Mouse (Mus musculus) lung, adult 2 months (tissue): ENCODE data around the gene Kif3b.

Experiments used
- CTCF ChIP-seq: fragments of 200-500 bp; IDR thresholded peaks from 2 replicates; pipeline ENCODE4 v1.5.1; 2011; ENCODE audit warnings: mild to moderate bottlenecking, low read length, control low read depth; ENCODE audit not compliant: insufficient read depth
- POLR2A ChIP-seq: fragments of 200-500 bp; IDR thresholded peaks from 2 replicates; pipeline ENCODE4 v1.6.1; 2011; ENCODE audit warnings: low read depth, mild to moderate bottlenecking, control low read depth, low read length, borderline replicate concordance; ENCODE audit errors: extremely low read depth

DNA sequence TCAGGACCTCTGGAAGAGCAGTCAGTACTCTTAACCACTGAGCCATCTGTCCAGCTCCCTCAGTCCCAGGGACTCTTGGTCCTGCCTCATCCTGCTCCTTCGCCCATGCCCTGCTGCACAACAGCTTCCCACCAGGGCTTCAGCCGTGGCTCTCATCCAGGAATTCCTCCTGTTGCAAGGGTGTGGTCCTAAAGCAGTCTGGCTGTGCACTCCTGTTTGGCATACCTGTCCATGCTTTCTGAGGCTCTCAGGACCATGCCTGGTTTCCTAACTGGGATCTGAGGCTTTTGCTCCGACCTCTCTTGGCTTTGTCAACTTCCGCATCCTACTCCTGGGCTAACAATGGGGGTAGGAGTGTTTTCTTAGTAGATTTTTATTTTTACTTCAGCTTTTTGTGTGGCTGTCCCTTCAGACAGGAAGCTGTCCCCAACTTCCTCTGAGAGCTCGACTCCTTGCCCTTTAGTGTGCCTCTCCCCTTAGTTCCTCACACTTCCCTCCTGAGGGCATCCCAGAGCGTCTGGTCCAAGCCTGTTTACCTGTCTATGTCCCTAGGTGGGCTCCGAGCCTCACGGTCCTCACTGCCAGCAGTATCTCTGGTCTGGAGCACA, 27.9 kb downstream of the Kif3b start:
- TF ChIP-seq CTCF, result no peak
- no peak for TF ChIP-seq POLR2A
